Mouse (Mus musculus) liver, embryonic 12.5 days (tissue): ENCODE results near the gene Atp2a2. TPM values are rescaled to one million over a fixed set of nuclear protein-coding genes. Genes with fewer than 3 reads are reported as not detected.
"Not testable (repeated sequence)": the region's sequence is repeated elsewhere in the genome, so short reads cannot be mapped to it uniquely, and the experiment has no call there.

Experiments used
- ATAC-seq: fragments of 200-750 bp; cut with Nextera tagmentation; 2 replicates; pipeline ENCODE4 v1.8.0; 2017; ENCODE audit warnings: moderate number of reproducible peaks, mild to moderate bottlenecking, moderate library complexity
- H3K27ac ChIP-seq: fragments of 300-500 bp; sonication (generic); 2 replicates; pipeline ENCODE4 v1.5.1; 2016; ENCODE audit warnings: mild to moderate bottlenecking
- H3K27me3 ChIP-seq: fragments of 300-500 bp; sonication (generic); replicated peaks from 2 replicates; pipeline ENCODE4 v1.6.1; 2016; ENCODE audit warnings: mild to moderate bottlenecking, moderate library complexity
- H3K36me3 ChIP-seq: fragments of 300-500 bp; sonication (generic); 2 replicates; pipeline ENCODE4 v1.6.1; 2016; ENCODE audit warnings: mild to moderate bottlenecking, moderate library complexity
- H3K4me1 ChIP-seq: fragments of 300-500 bp; sonication (generic); 2 replicates; pipeline ENCODE4 v1.6.1; 2016
- H3K4me2 ChIP-seq: fragments of 300-500 bp; sonication (generic); 2 replicates; pipeline ENCODE4 v1.6.1; 2016; ENCODE audit warnings: mild to moderate bottlenecking, moderate library complexity
- H3K4me3 ChIP-seq: fragments of 300-500 bp; sonication (generic); 2 replicates; pipeline ENCODE4 v1.5.1; 2016; ENCODE audit warnings: mild to moderate bottlenecking, moderate library complexity
- H3K9ac ChIP-seq: fragments of 300-500 bp; sonication (generic); 2 replicates; pipeline ENCODE4 v1.6.1; 2016; ENCODE audit warnings: mild to moderate bottlenecking, moderate library complexity
- H3K9me3 ChIP-seq: fragments of 300-500 bp; sonication (generic); replicated peaks from 2 replicates; pipeline ENCODE4 v1.6.1; 2016; ENCODE audit warnings: mild to moderate bottlenecking, moderate library complexity
- WGBS: fragments of 180-500 bp; shearing (Covaris S2); methylation state at CpG from one replicate; pipeline ENCODE4 v1.1.7; 2016; ENCODE audit not compliant: insufficient replicate concordance; 5-methylcytosine and 5-hydroxymethylcytosine counted together
- polyA plus RNA-seq: library from polyadenylated mRNA; unstranded; fragments of >200 nt; fragmentation: Nextera tagmentation; extraction: Ambion mirVana; gene quantifications from 2 replicates; pipeline ENCODE4 v1.2.1, GENCODE M21; 2016

Gene Atp2a2
- polyA plus RNA-seq, 1 experiment from 2014 or later: 44.2 TPM

- H3K4me1 ChIP-seq, ATAC-seq, H3K27ac ChIP-seq, H3K4me2 ChIP-seq, H3K9ac ChIP-seq, H3K4me3 ChIP-seq, H3K9me3 ChIP-seq, H3K27me3 ChIP-seq: not testable (repeated sequence)
- WGBS: 79% methylated on average over 5 of the region's 5 CpGs
- peaks cover 97% of the 10 kb centered on the region for H3K36me3 ChIP-seq
Observed at GRCm38 (mm10) chr5:122486243-122486642, 15.8 kb downstream of the Atp2a2 start.

GRCm38 (mm10) chr5:122482733-122483391, 19.2 kb downstream of the Atp2a2 start:
- no peaks in the 10 kb centered on the region for H3K9me3 ChIP-seq
- no peak overlapping the region for H3K4me3 ChIP-seq
- no peak overlapping the region for H3K27ac ChIP-seq
- H3K36me3 ChIP-seq: peaks cover 94% of the 10 kb centered on the region
- no peak for ATAC-seq
- H3K4me2 ChIP-seq: no peak overlapping the region
- H3K27me3 ChIP-seq: no peaks in the 10 kb centered on the region
- 78% methylated on average over 6 of the region's 6 CpGs for WGBS
- H3K4me1 ChIP-seq: no peaks in the 10 kb centered on the region
- no peak overlapping the region for H3K9ac ChIP-seq

- Histone ChIP-seq H3K9me3 (no peaks in the 10 kb centered on the region), H3K27ac (no peak overlapping the region), H3K4me2 (no peak overlapping the region), H3K36me3 (peaks cover 96% of the 10 kb centered on the region), H3K4me1 (no peaks in the 10 kb centered on the region), H3K4me3 (no peak overlapping the region), H3K9ac (no peak overlapping the region), H3K27me3 (no peaks in the 10 kb centered on the region)
- no peak for ATAC-seq
- 81% methylated on average over 5 of the region's 5 CpGs for WGBS
Observed at GRCm38 (mm10) chr5:122481844-122482243, 20.2 kb downstream of the Atp2a2 start.

- Histone ChIP-seq H3K9me3 (no peaks in the 10 kb centered on the region), H3K27me3 (no peaks in the 10 kb centered on the region), H3K27ac (no peak overlapping the region), H3K36me3 (peaks cover 88% of the 10 kb centered on the region), H3K4me3 (no peak overlapping the region), H3K4me2 (no peak overlapping the region), H3K9ac (no peak overlapping the region), H3K4me1 (no peaks in the 10 kb centered on the region)
- 63% methylated on average over 2 of the region's 2 CpGs for WGBS
- ATAC-seq: no peak
Observed at GRCm38 (mm10) chr5:122479131-122479530, 22.9 kb downstream of the Atp2a2 start.

- H3K27ac ChIP-seq: no peak overlapping the region
- H3K9me3 ChIP-seq: no peaks in the 10 kb centered on the region
- ATAC-seq: no peak
- H3K9ac ChIP-seq: no peak overlapping the region
- H3K36me3 ChIP-seq: peaks cover 88% of the 10 kb centered on the region
- 82% methylated on average over 3 of the region's 3 CpGs for WGBS
- no peak overlapping the region for H3K4me3 ChIP-seq
- no peaks in the 10 kb centered on the region for H3K4me1 ChIP-seq
- no peaks in the 10 kb centered on the region for H3K27me3 ChIP-seq
- H3K4me2 ChIP-seq: no peak overlapping the region
Observed at GRCm38 (mm10) chr5:122477492-122477891, 24.5 kb downstream of the Atp2a2 start.

GRCm38 (mm10) chr5:122476078-122476477, 25.9 kb downstream of the Atp2a2 start:
- Histone ChIP-seq H3K27me3 (no peaks in the 10 kb centered on the region), H3K4me1 (no peaks in the 10 kb centered on the region), H3K36me3 (peaks cover 90% of the 10 kb centered on the region), H3K4me3 (no peak overlapping the region), H3K9ac (no peak overlapping the region), H3K27ac (no peak overlapping the region), H3K4me2 (no peak overlapping the region), H3K9me3 (no peaks in the 10 kb centered on the region)
- ATAC-seq: no peak
- 47% methylated on average over 3 of the region's 3 CpGs for WGBS

- no peak overlapping the region for H3K27ac ChIP-seq
- 75% methylated on average over 4 of the region's 4 CpGs for WGBS
- H3K9ac ChIP-seq: no peak overlapping the region
- no peaks in the 10 kb centered on the region for H3K4me1 ChIP-seq
- ATAC-seq: no peak
- no peaks in the 10 kb centered on the region for H3K9me3 ChIP-seq
- H3K27me3 ChIP-seq: no peaks in the 10 kb centered on the region
- H3K4me2 ChIP-seq: no peak overlapping the region
- peaks cover 90% of the 10 kb centered on the region for H3K36me3 ChIP-seq
- no peak overlapping the region for H3K4me3 ChIP-seq
Observed at GRCm38 (mm10) chr5:122474643-122475363, 27.2 kb downstream of the Atp2a2 start.

- H3K27me3 ChIP-seq: no peaks in the 10 kb centered on the region
- no peak overlapping the region for H3K27ac ChIP-seq
- no peak overlapping the region for H3K4me2 ChIP-seq
- no peaks in the 10 kb centered on the region for H3K4me1 ChIP-seq
- no peak overlapping the region for H3K4me3 ChIP-seq
- ATAC-seq: no peak
- 82% methylated on average over 5 of the region's 5 CpGs for WGBS
- H3K9me3 ChIP-seq: no peaks in the 10 kb centered on the region
- H3K36me3 ChIP-seq: peaks cover 94% of the 10 kb centered on the region
- H3K9ac ChIP-seq: no peak overlapping the region
Observed at GRCm38 (mm10) chr5:122471658-122472057, 30.4 kb downstream of the Atp2a2 start.

- H3K27me3 ChIP-seq: no peaks in the 10 kb centered on the region
- H3K4me2 ChIP-seq: no peak overlapping the region
- no peak for ATAC-seq
- WGBS: 87% methylated on average over 9 of the region's 9 CpGs
- no peaks in the 10 kb centered on the region for H3K9me3 ChIP-seq
- no peak overlapping the region for H3K9ac ChIP-seq
- no peak overlapping the region for H3K27ac ChIP-seq
- no peaks in the 10 kb centered on the region for H3K4me1 ChIP-seq
- no peak overlapping the region for H3K4me3 ChIP-seq
- H3K36me3 ChIP-seq: peaks cover 100% of the 10 kb centered on the region
Observed at GRCm38 (mm10) chr5:122461431-122461830, 40.6 kb downstream of the Atp2a2 start.

GRCm38 (mm10) chr5:122460656-122461055, 41.4 kb downstream of the Atp2a2 start:
- Histone ChIP-seq H3K9ac (no peak overlapping the region), H3K4me3 (no peak overlapping the region), H3K27me3 (no peaks in the 10 kb centered on the region), H3K27ac (no peak overlapping the region), H3K4me1 (no peaks in the 10 kb centered on the region), H3K9me3 (no peaks in the 10 kb centered on the region), H3K4me2 (no peak overlapping the region), H3K36me3 (peaks cover 100% of the 10 kb centered on the region)
- 85% methylated on average over 11 of the region's 11 CpGs for WGBS
- ATAC-seq: no peak

GRCm38 (mm10) chr5:122459335-122459734, 42.7 kb downstream of the Atp2a2 start:
- H3K4me1 ChIP-seq: no peaks in the 10 kb centered on the region
- H3K9me3 ChIP-seq: no peaks in the 10 kb centered on the region
- H3K36me3 ChIP-seq: peaks cover 100% of the 10 kb centered on the region
- no peak overlapping the region for H3K27ac ChIP-seq
- no peak for ATAC-seq
- no peaks in the 10 kb centered on the region for H3K27me3 ChIP-seq
- H3K4me2 ChIP-seq: no peak overlapping the region
- no peak overlapping the region for H3K4me3 ChIP-seq
- no peak overlapping the region for H3K9ac ChIP-seq
- 92% methylated on average over 5 of the region's 5 CpGs for WGBS

GRCm38 (mm10) chr5:122458066-122458465, 44.0 kb downstream of the Atp2a2 start:
- Histone ChIP-seq H3K4me3 (no peak overlapping the region), H3K4me2 (no peak overlapping the region), H3K27me3 (no peaks in the 10 kb centered on the region), H3K9ac (no peak overlapping the region), H3K9me3 (no peaks in the 10 kb centered on the region), H3K4me1 (no peaks in the 10 kb centered on the region), H3K36me3 (peaks cover 100% of the 10 kb centered on the region), H3K27ac (no peak overlapping the region)
- no peak for ATAC-seq
- WGBS: 79% methylated on average over 4 of the region's 4 CpGs
